Comparison of ENCODE assay signal across 27 mouse cellular contexts in genomic region chr19:34278078-34278477, GRCm38 (mm10). TPM values are rescaled to one million over a fixed set of nuclear protein-coding genes. Genes with fewer than 3 reads are reported as not detected.
DNase-seq lines count a peak whose midpoint lies in the region; ATAC-seq and TF ChIP-seq lines count a peak whose summit lies in the region.
"Had no signal": no experiment of that assay in that cellular context is flagged by ENCODE, and none has a peak within 500 bp of the region (broad histone marks: within the 10 kb centered on the region; RNA-seq: fewer than 3 reads in every experiment).

No protein-coding gene starts in this region.

- no peaks in the 10 kb centered on the region for H3K27me3 ChIP-seq in lung, embryonic 15.5 days
- H3K27me3 ChIP-seq in testis, adult 2 months (ENCODE audit: control insufficient read depth, insufficient read depth, low read length) = no peaks in the 10 kb centered on the region
- H3K27me3 ChIP-seq: embryonic facial prominence, embryonic 15.5 days; forebrain, embryonic 13.5 days; kidney, embryonic 15.5 days; limb, embryonic 15.5 days; liver, embryonic 13.5 days; midbrain, embryonic 13.5 days; neural tube, embryonic 15.5 days had no signal

- H3K36me3 ChIP-seq in lung, embryonic 15.5 days = no peaks in the 10 kb centered on the region
- no peaks in the 10 kb centered on the region for H3K36me3 ChIP-seq in testis, adult 2 months (ENCODE audit: control insufficient read depth, insufficient read depth, low read length)
- H3K36me3 ChIP-seq: embryonic facial prominence, embryonic 15.5 days; heart, embryonic 15.5 days; kidney, embryonic 15.5 days; limb, embryonic 15.5 days; liver, embryonic 13.5 days; midbrain, embryonic 13.5 days; neural tube, embryonic 15.5 days had no signal

- no peak overlapping the region for H3K4me2 ChIP-seq in lung, embryonic 15.5 days
- H3K4me2 ChIP-seq: embryonic facial prominence, embryonic 15.5 days; forebrain, embryonic 13.5 days; heart, embryonic 15.5 days; kidney, embryonic 15.5 days; limb, embryonic 15.5 days; liver, embryonic 13.5 days; midbrain, embryonic 13.5 days; neural tube, embryonic 15.5 days had no signal

- no peak for TF ChIP-seq POLR2A in testis, adult 2 months (IDR thresholded peaks at IDR 0.05; ENCODE audit: control insufficient read depth, low read depth, low read length)

- TF ChIP-seq CTCF in gastrocnemius, adult 2 months (IDR thresholded peaks at IDR 0.05) = no peak
- TF ChIP-seq CTCF in testis, adult 2 months (IDR thresholded peaks at IDR 0.05; ENCODE audit: control insufficient read depth, insufficient read depth, insufficient replicate concordance, low read depth, low read length) = no peak

- peak overlapping the region; percentile 20; the same call in 1 of the 2 replicates for H3K27ac ChIP-seq in gastrocnemius, adult 2 months
- H3K27ac ChIP-seq in lung, embryonic 15.5 days = 0 out of 2 replicates have a peak overlapping the region, but pooled peaks have one; percentile 6
- no peak overlapping the region for H3K27ac ChIP-seq in testis, adult 2 months (ENCODE audit: control insufficient read depth, insufficient read depth, low read depth, low read length)
- H3K27ac ChIP-seq: embryonic facial prominence, embryonic 15.5 days; forebrain, embryonic 13.5 days; heart, embryonic 15.5 days; kidney, embryonic 15.5 days; limb, embryonic 15.5 days; liver, embryonic 13.5 days; macrophage; midbrain, embryonic 13.5 days; neural tube, embryonic 15.5 days; stomach, postnatal 0 days had no signal

- no peak overlapping the region for H3K9ac ChIP-seq in lung, embryonic 15.5 days
- H3K9ac ChIP-seq: embryonic facial prominence, embryonic 15.5 days; forebrain, embryonic 13.5 days; heart, embryonic 15.5 days; kidney, embryonic 15.5 days; limb, embryonic 15.5 days; liver, embryonic 13.5 days; midbrain, embryonic 13.5 days; neural tube, embryonic 15.5 days had no signal

- ATAC-seq in lung, embryonic 15.5 days (ENCODE audit: borderline replicate concordance, extremely low read depth, low FRiP score, low TSS enrichment) = no peak
- ATAC-seq: CD4-positive, CD25-positive, alpha-beta regulatory T cell, adult 4 months; forebrain, embryonic 13.5 days; hindbrain, embryonic 16.5 days; midbrain, embryonic 13.5 days had no signal

- 62% methylated on average over 3 of the region's 3 CpGs for WGBS in lung, embryonic 15.5 days

- no peaks in the 10 kb centered on the region for H3K9me3 ChIP-seq in lung, embryonic 15.5 days
- H3K9me3 ChIP-seq: embryonic facial prominence, embryonic 15.5 days; forebrain, embryonic 13.5 days; heart, embryonic 15.5 days; kidney, embryonic 15.5 days; limb, embryonic 15.5 days; liver, embryonic 13.5 days; midbrain, embryonic 13.5 days; neural tube, embryonic 15.5 days had no signal

- DNase-seq in gastrocnemius, adult 2 months = no peak
- DNase-seq in gastrocnemius, postnatal 36 days = no peak
- no peak for DNase-seq in lung, postnatal 14 days
- no peak for DNase-seq in testis, postnatal 10 days (ENCODE audit: low spot score)
- DNase-seq in spleen, postnatal 4 days (ENCODE audit: low spot score in 2 of 2) = no peak
- DNase-seq: adrenal gland, postnatal 25 days; cerebellum, adult 18-20 months; kidney, adult 18-20 months; kidney, postnatal 25 days; liver, embryonic 13.5 days; right cerebral cortex, postnatal 25 days; spleen, adult 18-20 months had no signal

- H3K4me3 ChIP-seq in gastrocnemius, adult 2 months = no peak overlapping the region
- no peak overlapping the region for H3K4me3 ChIP-seq in lung, embryonic 15.5 days
- H3K4me3 ChIP-seq in testis, adult 2 months (ENCODE audit: control insufficient read depth, low read depth, low read length) = peak overlapping the region; percentile 80; the same call in 1 of the 2 replicates
- H3K4me3 ChIP-seq: embryonic facial prominence, embryonic 15.5 days; forebrain, embryonic 13.5 days; heart, embryonic 15.5 days; kidney, embryonic 15.5 days; limb, embryonic 15.5 days; liver, embryonic 13.5 days; midbrain, embryonic 13.5 days; neural tube, embryonic 15.5 days had no signal

- H3K4me1 ChIP-seq in lung, embryonic 15.5 days = 0 out of 2 replicates have a peak, but pooled peaks cover 6% of the 10 kb centered on the region
- H3K4me1 ChIP-seq in testis, adult 2 months (ENCODE audit: control insufficient read depth, insufficient read depth, low read length) = no peaks in the 10 kb centered on the region
- H3K4me1 ChIP-seq: embryonic facial prominence, embryonic 15.5 days; forebrain, embryonic 13.5 days; heart, embryonic 15.5 days; kidney, embryonic 15.5 days; limb, embryonic 15.5 days; liver, embryonic 13.5 days; midbrain, embryonic 13.5 days; neural tube, embryonic 15.5 days had no signal

- intact Hi-C loops in gastrocnemius, adult 2 months (cut with DNase I) = no loop called here
- intact Hi-C loops in gastrocnemius, postnatal 36 days (cut with DNase I) = no loop called here

RNA-seq across cellular contexts. Expression of gene Fas, which starts 12.4 kb away (rescaled TPM):
- total RNA-seq in gastrocnemius, adult 2 months (2021) = 1 to 10 TPM; 4.0 to 5.8 TPM
- total RNA-seq in gastrocnemius, postnatal 36 days (2021) = 1 to 10 TPM; 4.6 to 5.0 TPM
- polyA plus RNA-seq in lung, embryonic 15.5 days (2015; fragmentation: Nextera tagmentation; extraction: Ambion mirVana) = 11.2 and 12.0 TPM in 2 replicates
- 0.55 TPM in 1 of 2 replicates, not detected in the other for polyA plus RNA-seq in testis, adult 2 months (2012; rRNA removed)

RNA-seq across cellular contexts. Expression of gene Acta2, which starts 22.7 kb away (rescaled TPM):
- total RNA-seq in gastrocnemius, adult 2 months (2021) = 10 to 100 TPM; 52.8 to 61.6 TPM
- total RNA-seq in gastrocnemius, postnatal 36 days (2021) = 10 to 100 TPM; 38.5 to 49.4 TPM
- polyA plus RNA-seq in lung, embryonic 15.5 days (2015; fragmentation: Nextera tagmentation; extraction: Ambion mirVana) = 801 and 904 TPM in 2 replicates
- 90.9 and 175 TPM in 2 replicates for polyA plus RNA-seq in testis, adult 2 months (2012; rRNA removed)
- total RNA-seq: common myeloid progenitor, adult 5-6 weeks; megakaryocyte-erythroid progenitor cell, adult 5-6 weeks had no signal
